ENCODE assay signal across 25 mouse cellular contexts in genomic region chr10:66834974-66835373, GRCm38 (mm10).
A peak's percentile ranks its signal among the peaks of the same experiment; 100 is the strongest.
DNase-seq lines count a peak whose midpoint lies in the region; ATAC-seq and TF ChIP-seq lines count a peak whose summit lies in the region.
"Had no signal": no experiment of that assay in that cellular context is flagged by ENCODE, and none has a peak within 500 bp of the region (broad histone marks: within the 10 kb centered on the region; RNA-seq: fewer than 3 reads in every experiment).

No protein-coding gene starts in this region.

- in situ Hi-C loops in Patski (cut with MboI; ENCODE audit: low pct_unique_long_range_greater_than_20kb): no loop called here

- no peak for DNase-seq in forebrain, postnatal 0 days
- no peak for DNase-seq in midbrain, postnatal 0 days (ENCODE audit: low spot score)
- DNase-seq in Patski (ENCODE audit: low read depth, low spot score): no peak
- DNase-seq in testis, postnatal 14 days (ENCODE audit: low spot score): peak; percentile 23
- no peak for DNase-seq in kidney, postnatal 14 days
- DNase-seq in layer of hippocampus, postnatal 36 days: no peak
- DNase-seq: adrenal gland, adult 2 months; adrenal gland, postnatal 14 days; cerebellum, adult 11 months; cerebellum, adult 2 months; cerebellum, adult 9-11 months; cerebellum, postnatal 25 days; gastrocnemius, postnatal 10 days; gastrocnemius, postnatal 36 days; heart, postnatal 36 days had no signal

- H3K27ac ChIP-seq in forebrain, postnatal 0 days (ENCODE audit: low read depth, low read length): no peak overlapping the region
- H3K27ac ChIP-seq in forebrain, embryonic 15.5 days (replicated peaks): no peak overlapping the region
- no peak overlapping the region for H3K27ac ChIP-seq in midbrain, postnatal 0 days (ENCODE audit: low read depth, low read length)
- no peak overlapping the region for H3K27ac ChIP-seq in midbrain, embryonic 15.5 days
- H3K27ac ChIP-seq: embryonic facial prominence, embryonic 12.5 days; embryonic facial prominence, embryonic 15.5 days; hindbrain, embryonic 10.5 days; hindbrain, embryonic 13.5 days; intestine, embryonic 15.5 days had no signal

- H3K4me2 ChIP-seq in forebrain, postnatal 0 days (ENCODE audit: low read depth): no peak overlapping the region
- H3K4me2 ChIP-seq in forebrain, embryonic 15.5 days (replicated peaks): no peak overlapping the region
- no peak overlapping the region for H3K4me2 ChIP-seq in midbrain, postnatal 0 days (ENCODE audit: low read depth, low read length, poor library complexity, severe bottlenecking)
- H3K4me2 ChIP-seq in midbrain, embryonic 15.5 days: no peak overlapping the region
- H3K4me2 ChIP-seq: embryonic facial prominence, embryonic 12.5 days; embryonic facial prominence, embryonic 15.5 days; heart, embryonic 11.5 days; hindbrain, embryonic 13.5 days; intestine, embryonic 15.5 days had no signal

- POLR2A ChIA-PET in Patski (lab: Charles Lee): no interaction called here

- no peak overlapping the region for H3K4me3 ChIP-seq in forebrain, postnatal 0 days (ENCODE audit: low read depth, low read length)
- H3K4me3 ChIP-seq in forebrain, embryonic 15.5 days: no peak overlapping the region
- no peak overlapping the region for H3K4me3 ChIP-seq in midbrain, postnatal 0 days (ENCODE audit: low read depth, low read length)
- H3K4me3 ChIP-seq in midbrain, embryonic 15.5 days: no peak overlapping the region
- H3K4me3 ChIP-seq: embryonic facial prominence, embryonic 12.5 days; embryonic facial prominence, embryonic 15.5 days; hindbrain, embryonic 10.5 days; hindbrain, embryonic 13.5 days; intestine, embryonic 15.5 days had no signal

- CTCF ChIA-PET in Patski (lab: Charles Lee): no interaction called here

- H3K9ac ChIP-seq in forebrain, postnatal 0 days: no peak overlapping the region
- H3K9ac ChIP-seq in forebrain, embryonic 15.5 days (replicated peaks): no peak overlapping the region
- no peak overlapping the region for H3K9ac ChIP-seq in midbrain, postnatal 0 days (replicated peaks; ENCODE audit: low read length, poor library complexity, severe bottlenecking)
- no peak overlapping the region for H3K9ac ChIP-seq in midbrain, embryonic 15.5 days
- H3K9ac ChIP-seq: embryonic facial prominence, embryonic 12.5 days; embryonic facial prominence, embryonic 15.5 days; hindbrain, embryonic 13.5 days; intestine, embryonic 15.5 days had no signal

- H3K4me1 ChIP-seq in forebrain, postnatal 0 days (ENCODE audit: insufficient read depth): no peaks in the 10 kb centered on the region
- H3K4me1 ChIP-seq in forebrain, embryonic 15.5 days: no peaks in the 10 kb centered on the region
- H3K4me1 ChIP-seq in midbrain, postnatal 0 days (ENCODE audit: insufficient read depth, low read length): no peaks in the 10 kb centered on the region
- H3K4me1 ChIP-seq in midbrain, embryonic 15.5 days: no peaks in the 10 kb centered on the region
- H3K4me1 ChIP-seq: embryonic facial prominence, embryonic 12.5 days; embryonic facial prominence, embryonic 15.5 days; hindbrain, embryonic 13.5 days; intestine, embryonic 15.5 days had no signal

- ATAC-seq in forebrain, postnatal 0 days: no peak
- ATAC-seq in forebrain, embryonic 15.5 days (replicated peaks): no peak
- no peak for ATAC-seq in midbrain, postnatal 0 days (ENCODE audit: low FRiP score)
- no peak for ATAC-seq in midbrain, embryonic 15.5 days (replicated peaks)
- no peak for ATAC-seq in Patski
- ATAC-seq: forebrain, embryonic 14.5 days; hindbrain, embryonic 16.5 days; intestine, embryonic 15.5 days had no signal

- 0 out of 2 replicates have a peak, but pooled peaks have one; percentile 10 for TF ChIP-seq CTCF in forebrain, postnatal 0 days (IDR thresholded peaks at IDR 0.05; ENCODE audit: low read depth)
- TF ChIP-seq CTCF in midbrain, postnatal 0 days (IDR thresholded peaks at IDR 0.05): peak; percentile 19; the same call in 1 of the 2 replicates
- peak; percentile 33 for TF ChIP-seq CTCF in Patski (IDR thresholded peaks at IDR 0.05)

- H3K27me3 ChIP-seq in forebrain, postnatal 0 days (ENCODE audit: insufficient read depth, low read length): no peaks in the 10 kb centered on the region
- H3K27me3 ChIP-seq in forebrain, embryonic 15.5 days: no peaks in the 10 kb centered on the region
- no peaks in the 10 kb centered on the region for H3K27me3 ChIP-seq in midbrain, postnatal 0 days (ENCODE audit: insufficient read depth, low read length)
- H3K27me3 ChIP-seq in midbrain, embryonic 15.5 days (replicated peaks): no peaks in the 10 kb centered on the region
- H3K27me3 ChIP-seq in Patski: peaks cover 4% of the 10 kb centered on the region
- H3K27me3 ChIP-seq: embryonic facial prominence, embryonic 12.5 days; embryonic facial prominence, embryonic 15.5 days; hindbrain, embryonic 13.5 days; intestine, embryonic 15.5 days had no signal

- H3K9me3 ChIP-seq in forebrain, postnatal 0 days (ENCODE audit: low read length): no peaks in the 10 kb centered on the region
- no peaks in the 10 kb centered on the region for H3K9me3 ChIP-seq in forebrain, embryonic 15.5 days
- H3K9me3 ChIP-seq in midbrain, postnatal 0 days (ENCODE audit: low read length): no peaks in the 10 kb centered on the region
- H3K9me3 ChIP-seq in midbrain, embryonic 15.5 days: no peaks in the 10 kb centered on the region
- H3K9me3 ChIP-seq: embryonic facial prominence, embryonic 15.5 days; hindbrain, embryonic 13.5 days; intestine, embryonic 15.5 days had no signal

- H3K36me3 ChIP-seq in forebrain, postnatal 0 days (ENCODE audit: insufficient read depth): no peaks in the 10 kb centered on the region
- H3K36me3 ChIP-seq in forebrain, embryonic 15.5 days: no peaks in the 10 kb centered on the region
- H3K36me3 ChIP-seq in midbrain, postnatal 0 days (ENCODE audit: insufficient read depth, low read length): no peaks in the 10 kb centered on the region
- no peaks in the 10 kb centered on the region for H3K36me3 ChIP-seq in midbrain, embryonic 15.5 days (replicated peaks)
- H3K36me3 ChIP-seq: embryonic facial prominence, embryonic 12.5 days; embryonic facial prominence, embryonic 15.5 days; hindbrain, embryonic 10.5 days; hindbrain, embryonic 13.5 days; intestine, embryonic 15.5 days had no signal

- 72% methylated on average over 4 of the region's 4 CpGs for WGBS in forebrain, postnatal 0 days
- WGBS in forebrain, embryonic 15.5 days: 73% methylated on average over 4 of the region's 4 CpGs
- 70% methylated on average over 4 of the region's 4 CpGs for WGBS in midbrain, postnatal 0 days
- WGBS in midbrain, embryonic 15.5 days: 74% methylated on average over 4 of the region's 4 CpGs
